Mouse (Mus musculus): ENCODE measurements around the gene Ttll8. TPM values are rescaled to one million over a fixed set of nuclear protein-coding genes. Genes with fewer than 3 reads are reported as not detected.

The Ttll8 gene
- total and polyA plus RNA-seq, 2 experiments from 2014 or later, result not detected

GRCm38 (mm10) chr15:88864270-88865030 lies 89.8 kb downstream of the Ttll8 start:
- Histone ChIP-seq H3K36me3 (replicated peaks; ENCODE audit: control insufficient read depth, insufficient read depth, low read length) (peaks cover 26% of the 10 kb centered on the region), H3K9me3 (replicated peaks; ENCODE audit: control insufficient read depth, low read length) (no peaks in the 10 kb centered on the region), H3K4me2 (ENCODE audit: low read depth, low read length) (peak overlapping the region; percentile 79), H3K27me3 (ENCODE audit: control insufficient read depth, insufficient read depth, low read length) (no peaks in the 10 kb centered on the region), H3K9ac (replicated peaks; ENCODE audit: low read depth, low read length) (peak overlapping the region; percentile 96), H3K27ac (ENCODE audit: low read depth) (peak overlapping the region; percentile 97), H3K4me3 (ENCODE audit: low read depth, low read length) (peak overlapping the region; percentile 97), H3K4me1 (ENCODE audit: control insufficient read depth, insufficient read depth) (peaks cover 55% of the 10 kb centered on the region)
- TF ChIP-seq CTCF (IDR thresholded peaks at IDR 0.05; ENCODE audit: low read depth), result no peak
- TF ChIP-seq EP300 (IDR thresholded peaks at IDR 0.05; ENCODE audit: low read depth), result 0 out of 2 replicates have a peak, but pooled peaks have one; percentile 7
- no peak for ATAC-seq (ENCODE audit: insufficient read depth, low read depth)
- WGBS, result 19% methylated on average over 22 of the region's 22 CpGs
- DNase-seq (ENCODE audit: low spot score), result no peak

DNA sequence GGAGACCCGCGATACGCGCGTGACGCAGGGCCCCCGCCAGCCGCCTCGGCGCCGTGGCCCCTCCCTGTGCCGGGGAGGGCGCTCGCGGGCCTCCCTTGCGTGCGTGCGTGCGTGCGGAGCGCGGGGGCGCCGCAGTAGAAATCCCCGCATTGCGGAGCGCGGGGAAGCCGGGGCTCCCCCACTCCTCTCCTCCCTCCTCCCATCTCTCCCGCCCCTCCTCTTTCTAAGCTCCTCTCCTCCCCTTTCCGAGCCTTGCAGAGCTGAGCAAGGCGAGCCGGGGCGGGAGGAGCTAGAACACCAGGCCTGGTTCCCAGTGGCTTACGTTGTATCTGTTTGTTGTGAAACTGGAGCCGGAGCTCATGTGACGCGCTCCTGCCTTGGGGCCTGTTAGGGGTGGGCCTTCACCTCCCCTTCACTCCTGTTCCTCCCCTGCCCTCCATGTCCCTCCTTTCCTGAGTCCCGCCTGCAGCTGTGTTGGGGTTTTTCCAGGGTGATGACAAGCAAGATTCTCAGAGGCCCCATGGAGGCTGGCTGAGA lies 90.5 kb downstream of the Ttll8 start:
- TF ChIP-seq CTCF (IDR thresholded peaks at IDR 0.05; ENCODE audit: low read depth) (no peak), EP300 (IDR thresholded peaks at IDR 0.05; ENCODE audit: low read depth) (peak; percentile 83)
- ATAC-seq (ENCODE audit: insufficient read depth, low read depth), result peak; percentile 70
- WGBS, result 0% methylated on average over 29 of the region's 39 CpGs

GRCm38 (mm10) chr15:88862881-88863694 lies 91.1 kb downstream of the Ttll8 start:
- TF ChIP-seq CTCF (IDR thresholded peaks at IDR 0.05; ENCODE audit: low read depth) (0 out of 2 replicates have a peak, but pooled peaks have one; percentile 0), EP300 (IDR thresholded peaks at IDR 0.05; ENCODE audit: low read depth) (no peak)
- Histone ChIP-seq H3K27ac (ENCODE audit: low read depth) (peak overlapping the region; percentile 97), H3K4me2 (ENCODE audit: low read depth, low read length) (peak overlapping the region; percentile 79), H3K9ac (replicated peaks; ENCODE audit: low read depth, low read length) (peak overlapping the region; percentile 96), H3K9me3 (replicated peaks; ENCODE audit: control insufficient read depth, low read length) (no peaks in the 10 kb centered on the region), H3K36me3 (replicated peaks; ENCODE audit: control insufficient read depth, insufficient read depth, low read length) (peaks cover 26% of the 10 kb centered on the region), H3K4me3 (ENCODE audit: low read depth, low read length) (peak overlapping the region; percentile 97), H3K27me3 (ENCODE audit: control insufficient read depth, insufficient read depth, low read length) (no peaks in the 10 kb centered on the region), H3K4me1 (ENCODE audit: control insufficient read depth, insufficient read depth) (peaks cover 49% of the 10 kb centered on the region)
- ATAC-seq (ENCODE audit: insufficient read depth, low read depth), result no peak
- DNase-seq (ENCODE audit: low spot score), result no peak
- WGBS, result under 1% methylated on average over 89 of the region's 98 CpGs

More for the DNA sequence above, 90.5 kb downstream of the Ttll8 start:
- H3K36me3 ChIP-seq (replicated peaks; ENCODE audit: control insufficient read depth, insufficient read depth, low read length), result peaks cover 26% of the 10 kb centered on the region
- H3K9me3 ChIP-seq (replicated peaks; ENCODE audit: control insufficient read depth, low read length), result no peaks in the 10 kb centered on the region
- no peaks in the 10 kb centered on the region for H3K27me3 ChIP-seq (ENCODE audit: control insufficient read depth, insufficient read depth, low read length)
- H3K9ac ChIP-seq (replicated peaks; ENCODE audit: low read depth, low read length), result peak overlapping the region; percentile 96
- H3K4me1 ChIP-seq (ENCODE audit: control insufficient read depth, insufficient read depth), result peaks cover 54% of the 10 kb centered on the region
- H3K27ac ChIP-seq (ENCODE audit: low read depth), result peak overlapping the region; percentile 97
- DNase-seq (ENCODE audit: low spot score), result peak; percentile 99
- peak overlapping the region; percentile 79 for H3K4me2 ChIP-seq (ENCODE audit: low read depth, low read length)
- H3K4me3 ChIP-seq (ENCODE audit: low read depth, low read length), result peak overlapping the region; percentile 97

DNA sequence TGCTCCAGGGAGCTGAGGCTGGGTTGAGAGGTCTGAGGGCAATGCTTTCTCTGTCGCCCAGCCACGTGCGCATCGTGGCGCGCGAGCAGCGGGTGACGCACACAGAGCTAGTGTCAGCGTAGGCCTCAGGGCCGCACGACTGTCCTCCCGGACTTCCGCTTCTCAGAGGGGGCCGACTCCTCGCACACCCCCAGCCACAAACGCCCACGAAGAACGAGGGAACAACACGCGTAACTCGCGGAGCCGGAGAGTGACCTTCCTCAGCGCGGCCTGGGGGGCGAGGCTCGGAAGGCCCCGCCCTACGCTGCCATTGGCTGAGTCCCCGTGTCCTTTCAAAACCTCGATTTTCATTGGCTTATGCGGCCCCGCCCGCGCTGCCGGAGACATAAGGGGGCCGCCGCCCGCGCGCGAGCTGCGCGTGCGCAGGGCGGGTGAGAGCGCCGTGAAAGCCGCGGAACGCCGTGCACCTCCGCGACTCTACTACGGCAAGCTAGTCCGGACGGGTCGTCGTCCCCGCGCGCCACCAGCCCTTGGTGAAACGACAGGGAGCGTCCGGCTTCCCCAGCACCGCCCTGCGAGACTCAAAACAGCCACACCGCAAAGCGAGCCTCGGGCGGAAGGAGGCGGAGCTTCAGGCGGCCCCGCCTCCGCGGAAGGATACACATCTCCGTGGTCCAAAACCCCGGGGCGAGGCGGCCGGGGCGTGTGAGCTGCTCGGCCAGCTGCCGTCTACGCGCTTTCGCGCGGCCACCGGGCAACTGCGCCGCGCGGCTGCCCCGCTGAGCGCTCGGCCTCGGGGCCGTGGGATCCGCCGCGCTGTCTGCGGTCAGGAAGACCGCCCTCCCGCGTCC lies 92.2 kb downstream of the Ttll8 start, which contains the start of gene Pim3:
Pim3 (plus strand) TSS at position 415 of the 851 bp plus-strand sequence.
- DNase-seq (ENCODE audit: low spot score) (peak; percentile 98), ATAC-seq (ENCODE audit: insufficient read depth, low read depth) (peak; percentile 77)
- TF ChIP-seq EP300 (IDR thresholded peaks at IDR 0.05; ENCODE audit: low read depth), result peak; percentile 92
- TF ChIP-seq CTCF (IDR thresholded peaks at IDR 0.05; ENCODE audit: low read depth), result 0 out of 2 replicates have a peak, but pooled peaks have one; percentile 5
- Histone ChIP-seq H3K9ac (replicated peaks; ENCODE audit: low read depth, low read length) (peak within 1 kb of the TSS; percentile 96), H3K36me3 (replicated peaks; ENCODE audit: control insufficient read depth, insufficient read depth, low read length) (peaks cover 26% of the 10 kb centered on the region), H3K4me2 (ENCODE audit: low read depth, low read length) (peak within 1 kb of the TSS; percentile 79), H3K27ac (ENCODE audit: low read depth) (peak within 1 kb of the TSS; percentile 97), H3K4me1 (ENCODE audit: control insufficient read depth, insufficient read depth) (peaks cover 39% of the 10 kb centered on the region), H3K4me3 (ENCODE audit: low read depth, low read length) (peak within 1 kb of the TSS; percentile 97), H3K27me3 (ENCODE audit: control insufficient read depth, insufficient read depth, low read length) (no peaks in the 10 kb centered on the region), H3K9me3 (replicated peaks; ENCODE audit: control insufficient read depth, low read length) (no peaks in the 10 kb centered on the region)
- under 1% methylated on average over 106 of the region's 107 CpGs for WGBS
